Mouse (Mus musculus) midbrain, embryonic 11.5 days (tissue): ENCODE data around the gene Sdhc. TPM values are rescaled to one million over a fixed set of nuclear protein-coding genes. Genes with fewer than 3 reads are reported as not detected.

Experiments used
- ATAC-seq: fragments of 200-750 bp; cut with Nextera tagmentation; 2 replicates; pipeline ENCODE4 v1.8.0; 2017; ENCODE audit warnings: moderate TSS enrichment, moderate library complexity; ENCODE audit not compliant: low FRiP score
- DNase-seq: peaks from one replicate; pipeline ENCODE4 v3.0.0; 2015; ENCODE audit warnings: low spot score; ENCODE audit errors: missing footprints
- H3K27ac ChIP-seq: fragments of 300-500 bp; sonication (generic); 2 replicates; pipeline ENCODE4 v1.5.1; 2014; ENCODE audit warnings: low read depth, low read length
- H3K27me3 ChIP-seq: fragments of 300-500 bp; sonication (generic); 2 replicates; pipeline ENCODE4 v1.6.1; 2014; ENCODE audit warnings: mild to moderate bottlenecking, low read length, moderate library complexity, mixed read lengths; ENCODE audit not compliant: control insufficient read depth, insufficient read depth
- H3K36me3 ChIP-seq: fragments of 300-500 bp; sonication (generic); 2 replicates; pipeline ENCODE4 v1.6.1; 2014; ENCODE audit warnings: mild to moderate bottlenecking, low read length, moderate library complexity, mixed read lengths; ENCODE audit not compliant: control insufficient read depth, insufficient read depth
- H3K4me1 ChIP-seq: fragments of 300-500 bp; sonication (generic); 2 replicates; pipeline ENCODE4 v1.6.1; 2014; ENCODE audit warnings: low read length; ENCODE audit not compliant: control insufficient read depth, insufficient read depth
- H3K4me2 ChIP-seq: fragments of 300-500 bp; sonication (generic); 2 replicates; pipeline ENCODE4 v1.6.1; 2014; ENCODE audit warnings: mild to moderate bottlenecking, moderate library complexity
- H3K4me3 ChIP-seq: fragments of 300-500 bp; sonication (generic); 2 replicates; pipeline ENCODE4 v1.5.1; 2014; ENCODE audit warnings: low read depth, low read length
- H3K9ac ChIP-seq: fragments of 300-500 bp; sonication (generic); 2 replicates; pipeline ENCODE4 v1.6.1; 2014; ENCODE audit warnings: low read length
- H3K9me3 ChIP-seq: fragments of 300-500 bp; sonication (generic); 2 replicates; pipeline ENCODE4 v1.6.1; 2016; ENCODE audit warnings: low read length; ENCODE audit not compliant: control insufficient read depth
- whole genome bisulfite sequencing: fragments of 180-500 bp; shearing (Covaris S2); extraction: QIAGEN DNeasy Blood & Tissue Kit; methylation state at CpG from one replicate; pipeline ENCODE4 v1.1.7; 2014; 5-methylcytosine and 5-hydroxymethylcytosine counted together
- polyA plus RNA-seq: library from polyadenylated mRNA; unstranded; fragments of >200 nt; fragmentation: Nextera tagmentation; extraction: Ambion mirVana; gene quantifications from 2 replicates; pipeline ENCODE4 v1.2.1, GENCODE M21; 2014

Sdhc gene
- polyA plus RNA-seq, 1 experiment from 2014 or later, result 314 TPM

- Histone ChIP-seq H3K4me2 (no peak overlapping the region), H3K4me3 (no peak overlapping the region), H3K27ac (no peak overlapping the region), H3K9me3 (no peaks in the 10 kb centered on the region), H3K27me3 (peaks cover 13% of the 10 kb centered on the region; the same call in 1 of the 2 replicates), H3K9ac (no peak overlapping the region), H3K36me3 (no peaks in the 10 kb centered on the region), H3K4me1 (peaks cover 31% of the 10 kb centered on the region)
- WGBS, result 91% methylated on average over 9 of the region's 9 CpGs
- peak; percentile 59 for DNase-seq
- ATAC-seq, result no peak
Measured at GRCm38 (mm10) chr1:171190832-171191231, 40.4 kb upstream of the Sdhc start.

GRCm38 (mm10) chr1:171189476-171190114, 39.2 kb upstream of the Sdhc start:
- Histone ChIP-seq H3K4me3 (no peak overlapping the region), H3K27me3 (peaks cover 3% of the 10 kb centered on the region; the same call in 1 of the 2 replicates), H3K4me2 (no peak overlapping the region), H3K36me3 (no peaks in the 10 kb centered on the region), H3K4me1 (peaks cover 31% of the 10 kb centered on the region), H3K27ac (peak overlapping the region; percentile 18; the same call in 1 of the 2 replicates), H3K9me3 (no peaks in the 10 kb centered on the region), H3K9ac (no peak overlapping the region)
- WGBS, result 16% methylated on average over 14 of the region's 14 CpGs
- ATAC-seq (peak; percentile 14; the same call in 1 of the 2 replicates), DNase-seq (peak; percentile 89)

- H3K9ac ChIP-seq, result no peak overlapping the region
- peak overlapping the region; percentile 6; the same call in 1 of the 2 replicates for H3K4me2 ChIP-seq
- H3K36me3 ChIP-seq, result no peaks in the 10 kb centered on the region
- 10% methylated on average over 8 of the region's 8 CpGs for WGBS
- no peaks in the 10 kb centered on the region; the same call in 1 of the 2 replicates for H3K27me3 ChIP-seq
- H3K4me1 ChIP-seq, result peaks cover 31% of the 10 kb centered on the region
- ATAC-seq, result peak; percentile 22
- H3K9me3 ChIP-seq, result no peaks in the 10 kb centered on the region
- DNase-seq, result peak; percentile 92
- H3K27ac ChIP-seq, result peak overlapping the region; percentile 18; the same call in 1 of the 2 replicates
- no peak overlapping the region for H3K4me3 ChIP-seq
Measured at GRCm38 (mm10) chr1:171189046-171189445, 38.6 kb upstream of the Sdhc start.

GRCm38 (mm10) chr1:171187851-171188700, 37.7 kb upstream of the Sdhc start:
- Histone ChIP-seq H3K4me3 (no peak overlapping the region), H3K4me2 (peak overlapping the region; percentile 0; the same call in 1 of the 2 replicates), H3K27me3 (no peaks in the 10 kb centered on the region), H3K27ac (peak overlapping the region; percentile 6; the same call in 1 of the 2 replicates), H3K36me3 (no peaks in the 10 kb centered on the region), H3K9ac (no peak overlapping the region), H3K4me1 (peaks cover 24% of the 10 kb centered on the region), H3K9me3 (no peaks in the 10 kb centered on the region)
- ATAC-seq, result peak; percentile 60; the same call in 1 of the 2 replicates
- DNase-seq, result peak; percentile 93
- 21% methylated on average over 13 of the region's 13 CpGs for WGBS

- no peak for ATAC-seq
- H3K4me3 ChIP-seq, result no peak overlapping the region
- H3K9me3 ChIP-seq, result no peaks in the 10 kb centered on the region
- H3K9ac ChIP-seq, result no peak overlapping the region
- H3K4me1 ChIP-seq, result peaks cover 15% of the 10 kb centered on the region
- H3K27ac ChIP-seq, result no peak overlapping the region
- DNase-seq, result peak; percentile 61
- 72% methylated on average over 8 of the region's 8 CpGs for WGBS
- no peak overlapping the region for H3K4me2 ChIP-seq
- H3K27me3 ChIP-seq, result no peaks in the 10 kb centered on the region
- no peaks in the 10 kb centered on the region for H3K36me3 ChIP-seq
Measured at GRCm38 (mm10) chr1:171185655-171186054, 35.3 kb upstream of the Sdhc start.

GRCm38 (mm10) chr1:171184314-171184713, 33.9 kb upstream of the Sdhc start:
- no peaks in the 10 kb centered on the region for H3K9me3 ChIP-seq
- 90% methylated on average over 7 of the region's 7 CpGs for WGBS
- ATAC-seq (no peak), DNase-seq (peak; percentile 81)
- H3K4me2 ChIP-seq, result no peak overlapping the region
- H3K9ac ChIP-seq, result no peak overlapping the region
- no peak overlapping the region for H3K4me3 ChIP-seq
- H3K27ac ChIP-seq, result no peak overlapping the region
- peaks cover 11% of the 10 kb centered on the region for H3K4me1 ChIP-seq
- no peaks in the 10 kb centered on the region for H3K36me3 ChIP-seq
- no peaks in the 10 kb centered on the region for H3K27me3 ChIP-seq

GRCm38 (mm10) chr1:171183620-171184019, 33.2 kb upstream of the Sdhc start:
- no peak for ATAC-seq

GRCm38 (mm10) chr1:171183025-171183424, 32.6 kb upstream of the Sdhc start:
- 87% methylated on average over 3 of the region's 3 CpGs for WGBS
- peak; percentile 57 for DNase-seq

More at GRCm38 (mm10) chr1:171183620-171184019, 33.2 kb upstream of the Sdhc start:
- H3K4me1 ChIP-seq, result peaks cover 5% of the 10 kb centered on the region
- H3K27me3 ChIP-seq, result no peaks in the 10 kb centered on the region
- H3K27ac ChIP-seq, result no peak overlapping the region
- H3K9me3 ChIP-seq, result no peaks in the 10 kb centered on the region
- H3K36me3 ChIP-seq, result no peaks in the 10 kb centered on the region
- peak; percentile 33 for DNase-seq
- WGBS, result 74% methylated on average over 3 of the region's 3 CpGs
- H3K4me3 ChIP-seq, result no peak overlapping the region
- H3K9ac ChIP-seq, result no peak overlapping the region
- H3K4me2 ChIP-seq, result no peak overlapping the region

More at GRCm38 (mm10) chr1:171183025-171183424, 32.6 kb upstream of the Sdhc start:
- Histone ChIP-seq H3K9me3 (no peaks in the 10 kb centered on the region), H3K4me1 (no peaks in the 10 kb centered on the region), H3K27me3 (no peaks in the 10 kb centered on the region), H3K27ac (no peak overlapping the region), H3K36me3 (no peaks in the 10 kb centered on the region), H3K4me2 (no peak overlapping the region), H3K4me3 (no peak overlapping the region), H3K9ac (no peak overlapping the region)
- no peak for ATAC-seq
